Mouse (Mus musculus) myocyte (in vitro differentiated cells): ENCODE measurements around the gene Slc25a39.

ENCODE experiments used
- CEBPB ChIP-seq: IDR thresholded peaks from 2 replicates; pipeline ENCODE4 v1.6.1; 2011; ENCODE audit warnings: mild to moderate bottlenecking, moderate library complexity; ENCODE audit not compliant: poor library complexity, insufficient read depth, severe bottlenecking
- E2F4 ChIP-seq: IDR thresholded peaks from one replicate; pipeline ENCODE4 v1.6.1; 2011; ENCODE audit warnings: mild to moderate bottlenecking, control low read depth, moderate library complexity; ENCODE audit not compliant: insufficient read depth
- MAX ChIP-seq: IDR thresholded peaks from one replicate; pipeline ENCODE4 v1.6.1; 2011; ENCODE audit warnings: low read depth, mild to moderate bottlenecking, control low read depth
- MYOG ChIP-seq, 3 experiments: IDR thresholded peaks; one replicate each; pipeline ENCODE4 v1.6.1; 2011; ENCODE audit warnings: control low read depth in 2 of 3, low read depth in 2 of 3, mild to moderate bottlenecking in 2 of 3; ENCODE audit not compliant: insufficient read length in 2 of 3, control insufficient read depth in 1 of 3, insufficient read depth in 1 of 3
- POLR2A ChIP-seq: IDR thresholded peaks from one replicate; pipeline ENCODE4 v1.6.1; 2011; ENCODE audit warnings: low read depth, mild to moderate bottlenecking, control low read depth, moderate library complexity; ENCODE audit not compliant: insufficient read length
- POLR2AphosphoS2 ChIP-seq: IDR thresholded peaks from one replicate; pipeline ENCODE4 v1.6.1; 2011; ENCODE audit warnings: low read depth, control low read depth; ENCODE audit not compliant: insufficient read length
- REST ChIP-seq: IDR thresholded peaks from one replicate; pipeline ENCODE4 v1.6.1; 2011; ENCODE audit warnings: mild to moderate bottlenecking, control low read depth, moderate library complexity; ENCODE audit not compliant: insufficient read depth, insufficient read length
- TCF12 ChIP-seq: IDR thresholded peaks from one replicate; pipeline ENCODE4 v1.6.1; 2011; ENCODE audit warnings: mild to moderate bottlenecking, control low read depth; ENCODE audit not compliant: poor library complexity, insufficient read depth, severe bottlenecking
- USF1 ChIP-seq: IDR thresholded peaks from one replicate; pipeline ENCODE4 v1.6.1; 2011; ENCODE audit warnings: low read depth, mild to moderate bottlenecking, control low read depth, moderate library complexity

- no peak for TF ChIP-seq POLR2A
- TF ChIP-seq POLR2AphosphoS2 = no peak
- TF ChIP-seq TCF12 = no peak
- no peak for TF ChIP-seq MYOG (IDR thresholded peaks at IDR 0.05; ENCODE audit: control insufficient read depth in 1 of 3, insufficient read depth in 1 of 3, insufficient read length in 2 of 3, low read depth in 2 of 3)
- no peak for TF ChIP-seq E2F4
- TF ChIP-seq USF1 = no peak
- no peak for TF ChIP-seq MAX
- TF ChIP-seq CEBPB = no peak
- no peak for TF ChIP-seq REST
Measured at GRCm38 (mm10) chr11:102415034-102415802, 7.5 kb upstream of the Slc25a39 start.
